Mouse (Mus musculus) G1E (cell line): ENCODE results near the gene Ccl28.
"Not testable (repeated sequence)": the region's sequence is repeated elsewhere in the genome, so short reads cannot be mapped to it uniquely, and the experiment has no call there.

Experiments used
- CTCF ChIP-seq: IDR thresholded peaks from 2 replicates; pipeline ENCODE4 v1.5.1; 2012; ENCODE audit warnings: low read depth, low read length, inconsistent platforms, mixed read lengths
- GATA1 ChIP-seq: IDR thresholded peaks from 2 replicates; pipeline ENCODE4 v1.6.1; 2012; ENCODE audit warnings: borderline replicate concordance, low read length, inconsistent platforms, mixed read lengths
- POLR2AphosphoS5 ChIP-seq: IDR thresholded peaks from 2 replicates; pipeline ENCODE4 v1.6.1; 2012; ENCODE audit warnings: low read depth, low read length, inconsistent platforms; ENCODE audit not compliant: insufficient replicate concordance
- TAL1 ChIP-seq: conservative IDR thresholded peaks from 2 replicates; pipeline ENCODE4 v1.6.1; 2012; ENCODE audit warnings: low read depth, low read length, inconsistent platforms, mixed read lengths

DNA sequence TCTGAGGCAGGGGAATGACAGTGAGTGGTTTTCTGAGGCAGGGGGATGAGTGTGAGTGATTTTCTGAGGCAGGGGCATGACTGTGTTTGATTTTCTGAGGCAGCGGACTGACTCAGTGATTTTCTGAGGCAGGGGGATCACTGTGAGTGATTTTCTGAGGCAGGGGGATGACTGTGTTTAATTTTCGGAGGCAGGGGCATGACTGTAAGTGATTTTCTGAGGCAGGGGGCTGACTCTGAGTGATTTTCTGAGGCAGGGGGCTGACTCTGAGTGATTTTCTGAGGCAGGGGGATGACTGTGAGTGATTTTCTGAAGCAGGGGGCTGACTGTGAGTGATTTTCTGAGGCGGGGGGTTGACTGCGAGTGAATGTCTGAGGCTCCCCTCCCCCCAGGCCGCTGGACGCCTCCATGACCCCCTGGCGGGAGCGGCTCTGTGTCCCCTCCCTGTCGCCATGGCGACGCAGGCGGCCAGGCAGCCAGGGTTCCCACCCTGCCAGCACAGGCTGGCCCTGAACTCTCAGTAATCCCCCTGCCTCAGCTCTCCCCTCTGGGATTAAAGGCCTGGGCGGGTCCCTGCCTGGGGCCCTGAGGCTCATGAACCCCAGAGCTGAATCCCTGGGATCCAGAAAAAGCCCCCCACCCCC, 20.8 kb upstream of the Ccl28 start:
- not testable (repeated sequence) for TF ChIP-seq CTCF, GATA1, TAL1, POLR2AphosphoS5
